Mouse (Mus musculus) lung, embryonic 15.5 days (tissue): ENCODE data around the gene Tdgf1. TPM values are rescaled to one million over a fixed set of nuclear protein-coding genes. Genes with fewer than 3 reads are reported as not detected.

ENCODE experiments used
- ATAC-seq: fragments of 200-750 bp; cut with Nextera tagmentation; 2 replicates; pipeline ENCODE4 v1.8.0; 2017; ENCODE audit warnings: moderate number of reproducible peaks, borderline replicate concordance; ENCODE audit not compliant: low FRiP score, low TSS enrichment; ENCODE audit errors: extremely low read depth
- H3K27ac ChIP-seq: fragments of 300-500 bp; sonication (generic); 2 replicates; pipeline ENCODE4 v1.5.1; 2015; ENCODE audit warnings: moderate library complexity, mild to moderate bottlenecking, inconsistent platforms
- H3K27me3 ChIP-seq: fragments of 300-500 bp; sonication (generic); 2 replicates; pipeline ENCODE4 v1.6.1; 2015; ENCODE audit warnings: inconsistent platforms
- H3K36me3 ChIP-seq: fragments of 300-500 bp; sonication (generic); 2 replicates; pipeline ENCODE4 v1.6.1; 2015; ENCODE audit warnings: inconsistent platforms
- H3K4me1 ChIP-seq: fragments of 300-500 bp; sonication (generic); 2 replicates; pipeline ENCODE4 v1.6.1; 2015; ENCODE audit warnings: inconsistent platforms
- H3K4me2 ChIP-seq: fragments of 300-500 bp; sonication (generic); 2 replicates; pipeline ENCODE4 v1.6.1; 2015; ENCODE audit warnings: inconsistent platforms, mild to moderate bottlenecking, moderate library complexity
- H3K4me3 ChIP-seq: fragments of 300-500 bp; sonication (generic); 2 replicates; pipeline ENCODE4 v1.5.1; 2015; ENCODE audit warnings: mild to moderate bottlenecking, inconsistent platforms
- H3K9ac ChIP-seq: fragments of 300-500 bp; sonication (generic); 2 replicates; pipeline ENCODE4 v1.6.1; 2015; ENCODE audit warnings: inconsistent platforms
- H3K9me3 ChIP-seq: fragments of 300-500 bp; sonication (generic); 2 replicates; pipeline ENCODE4 v1.6.1; 2016; ENCODE audit warnings: inconsistent platforms
- WGBS: fragments of 180-500 bp; shearing (Covaris S2); methylation state at CpG from one replicate; pipeline ENCODE4 v1.1.7; 2015; 5-methylcytosine and 5-hydroxymethylcytosine counted together
- polyA plus RNA-seq: library from polyadenylated mRNA; unstranded; fragments of >200 nt; fragmentation: Nextera tagmentation; extraction: Ambion mirVana; gene quantifications from 2 replicates; pipeline ENCODE4 v1.2.1, GENCODE M21; 2015

The Tdgf1 gene
- polyA plus RNA-seq, 1 experiment from 2014 or later: not detected

GRCm38 (mm10) chr9:110902271-110902670 is 43.7 kb downstream of the Tdgf1 start:
- Histone ChIP-seq H3K9me3 (no peaks in the 10 kb centered on the region), H3K4me2 (no peak overlapping the region), H3K27me3 (no peaks in the 10 kb centered on the region), H3K4me1 (no peaks in the 10 kb centered on the region), H3K9ac (no peak overlapping the region), H3K27ac (no peak overlapping the region), H3K4me3 (no peak overlapping the region), H3K36me3 (no peaks in the 10 kb centered on the region)
- no peak for ATAC-seq
- WGBS: 75% methylated on average over 4 of the region's 4 CpGs

GRCm38 (mm10) chr9:110901204-110901603 is 44.8 kb downstream of the Tdgf1 start:
- Histone ChIP-seq H3K4me2 (no peak overlapping the region), H3K4me1 (0 out of 2 replicates have a peak, but pooled peaks cover 5% of the 10 kb centered on the region), H3K9me3 (no peaks in the 10 kb centered on the region), H3K4me3 (no peak overlapping the region), H3K27me3 (no peaks in the 10 kb centered on the region), H3K9ac (no peak overlapping the region), H3K36me3 (no peaks in the 10 kb centered on the region), H3K27ac (no peak overlapping the region)
- WGBS: 90% methylated on average over 6 of the region's 6 CpGs
- ATAC-seq: no peak

- no peaks in the 10 kb centered on the region for H3K27me3 ChIP-seq
- 38% methylated on average over 10 of the region's 10 CpGs for WGBS
- no peaks in the 10 kb centered on the region for H3K36me3 ChIP-seq
- H3K9ac ChIP-seq: no peak overlapping the region
- H3K4me1 ChIP-seq: 0 out of 2 replicates have a peak, but pooled peaks cover 8% of the 10 kb centered on the region
- H3K9me3 ChIP-seq: no peaks in the 10 kb centered on the region
- H3K4me3 ChIP-seq: no peak overlapping the region
- no peak for ATAC-seq
- no peak overlapping the region for H3K27ac ChIP-seq
- H3K4me2 ChIP-seq: no peak overlapping the region
Observed at GRCm38 (mm10) chr9:110899451-110900008, 46.4 kb downstream of the Tdgf1 start.

GRCm38 (mm10) chr9:110896595-110896994 is 49.4 kb downstream of the Tdgf1 start:
- H3K27me3 ChIP-seq: no peaks in the 10 kb centered on the region
- H3K27ac ChIP-seq: no peak overlapping the region
- 9% methylated on average over 6 of the region's 6 CpGs for WGBS
- H3K36me3 ChIP-seq: no peaks in the 10 kb centered on the region; the same call in 1 of the 2 replicates
- no peak overlapping the region for H3K4me3 ChIP-seq
- no peaks in the 10 kb centered on the region for H3K9me3 ChIP-seq
- 0 out of 2 replicates have a peak, but pooled peaks cover 8% of the 10 kb centered on the region for H3K4me1 ChIP-seq
- no peak overlapping the region for H3K9ac ChIP-seq
- H3K4me2 ChIP-seq: 0 out of 2 replicates have a peak overlapping the region, but pooled peaks have one; percentile 30
- ATAC-seq: peak; percentile 44; the same call in 1 of the 2 replicates

- Histone ChIP-seq H3K9ac (no peak overlapping the region), H3K27ac (no peak overlapping the region), H3K36me3 (no peaks in the 10 kb centered on the region; the same call in 1 of the 2 replicates), H3K4me2 (peak overlapping the region; percentile 30; the same call in 1 of the 2 replicates), H3K27me3 (no peaks in the 10 kb centered on the region), H3K9me3 (no peaks in the 10 kb centered on the region), H3K4me3 (no peak overlapping the region), H3K4me1 (0 out of 2 replicates have a peak, but pooled peaks cover 8% of the 10 kb centered on the region)
- no peak for ATAC-seq
- WGBS: 18% methylated on average over 7 of the region's 7 CpGs
Observed at GRCm38 (mm10) chr9:110895994-110896393, 50.0 kb downstream of the Tdgf1 start.

- 51% methylated on average over 5 of the region's 5 CpGs for WGBS
- Histone ChIP-seq H3K4me2 (no peak overlapping the region), H3K9ac (no peak overlapping the region), H3K27me3 (no peaks in the 10 kb centered on the region), H3K27ac (no peak overlapping the region), H3K9me3 (no peaks in the 10 kb centered on the region), H3K36me3 (no peaks in the 10 kb centered on the region; the same call in 1 of the 2 replicates), H3K4me3 (no peak overlapping the region), H3K4me1 (0 out of 2 replicates have a peak, but pooled peaks cover 13% of the 10 kb centered on the region)
- ATAC-seq: no peak
Observed at GRCm38 (mm10) chr9:110895507-110895906, 50.5 kb downstream of the Tdgf1 start.

- no peak for ATAC-seq
- 62% methylated on average over 10 of the region's 10 CpGs for WGBS
- Histone ChIP-seq H3K9me3 (no peaks in the 10 kb centered on the region), H3K9ac (no peak overlapping the region), H3K4me1 (0 out of 2 replicates have a peak, but pooled peaks cover 15% of the 10 kb centered on the region), H3K4me2 (no peak overlapping the region), H3K4me3 (no peak overlapping the region), H3K27ac (no peak overlapping the region), H3K36me3 (no peaks in the 10 kb centered on the region; the same call in 1 of the 2 replicates), H3K27me3 (no peaks in the 10 kb centered on the region)
Observed at GRCm38 (mm10) chr9:110893429-110893828, 52.5 kb downstream of the Tdgf1 start.

- WGBS: 78% methylated on average over 3 of the region's 3 CpGs
- no peak overlapping the region for H3K27ac ChIP-seq
- H3K4me1 ChIP-seq: 0 out of 2 replicates have a peak, but pooled peaks cover 15% of the 10 kb centered on the region
- H3K9me3 ChIP-seq: no peaks in the 10 kb centered on the region
- H3K9ac ChIP-seq: no peak overlapping the region
- ATAC-seq: no peak
- H3K27me3 ChIP-seq: no peaks in the 10 kb centered on the region
- H3K4me2 ChIP-seq: no peak overlapping the region
- no peaks in the 10 kb centered on the region; the same call in 1 of the 2 replicates for H3K36me3 ChIP-seq
- H3K4me3 ChIP-seq: no peak overlapping the region
Observed at GRCm38 (mm10) chr9:110892552-110892951, 53.4 kb downstream of the Tdgf1 start.

GRCm38 (mm10) chr9:110891077-110891828 is 54.7 kb downstream of the Tdgf1 start:
- 75% methylated on average over 12 of the region's 12 CpGs for WGBS
- Histone ChIP-seq H3K4me1 (0 out of 2 replicates have a peak, but pooled peaks cover 11% of the 10 kb centered on the region), H3K27me3 (no peaks in the 10 kb centered on the region), H3K27ac (no peak overlapping the region), H3K9ac (no peak overlapping the region), H3K4me3 (no peak overlapping the region), H3K4me2 (no peak overlapping the region), H3K36me3 (no peaks in the 10 kb centered on the region; the same call in 1 of the 2 replicates), H3K9me3 (no peaks in the 10 kb centered on the region)
- peak; percentile 12; the same call in 1 of the 2 replicates for ATAC-seq

- H3K4me2 ChIP-seq: no peak overlapping the region
- H3K9ac ChIP-seq: no peak overlapping the region
- H3K27ac ChIP-seq: no peak overlapping the region
- WGBS: 16% methylated on average over 21 of the region's 21 CpGs
- H3K36me3 ChIP-seq: no peaks in the 10 kb centered on the region; the same call in 1 of the 2 replicates
- H3K9me3 ChIP-seq: no peaks in the 10 kb centered on the region
- H3K27me3 ChIP-seq: no peaks in the 10 kb centered on the region
- ATAC-seq: no peak
- H3K4me1 ChIP-seq: 0 out of 2 replicates have a peak, but pooled peaks cover 7% of the 10 kb centered on the region
- no peak overlapping the region for H3K4me3 ChIP-seq
Observed at GRCm38 (mm10) chr9:110890026-110890783, 55.8 kb downstream of the Tdgf1 start.
